Mouse (Mus musculus): ENCODE results near the gene Rfc2.

- no peak for TF ChIP-seq MXI1 (IDR thresholded peaks at IDR 0.05; ENCODE audit: low read depth, low read length)
- no peak for TF ChIP-seq ETS1 (conservative IDR thresholded peaks at IDR 0.05; ENCODE audit: low read depth, low read length)
- TF ChIP-seq NRF1 (IDR thresholded peaks at IDR 0.05; ENCODE audit: low read depth, low read length) = no peak
- TF ChIP-seq CTCF (conservative IDR thresholded peaks at IDR 0.05 in 1 of 2, IDR thresholded peaks at IDR 0.05 in 1 of 2; ENCODE audit: low read depth in 2 of 2, low read length in 2 of 2) = no peak
- no peak for TF ChIP-seq MYC (IDR thresholded peaks at IDR 0.05; ENCODE audit: low read depth, low read length)
- TF ChIP-seq JUN (IDR thresholded peaks at IDR 0.05; ENCODE audit: insufficient read depth, low read depth, low read length) = no peak
- TF ChIP-seq E2F4 (IDR thresholded peaks at IDR 0.05; ENCODE audit: insufficient replicate concordance, low read depth, low read length) = no peak
- TF ChIP-seq POLR2A (IDR thresholded peaks at IDR 0.05; ENCODE audit: low read depth, low read length) = no peak
- TF ChIP-seq BHLHE40 (IDR thresholded peaks at IDR 0.05; ENCODE audit: low read depth, low read length) = no peak
Observed at GRCm38 (mm10) chr5:134575833-134576232, 5.3 kb upstream of the Rfc2 start.
